Mouse (Mus musculus): Measurements from ENCODE around the gene Trim63.
A peak's percentile ranks its signal among the peaks of the same experiment; 100 is the strongest.
"Not testable (repeated sequence)": the region's sequence is repeated elsewhere in the genome, so short reads cannot be mapped to it uniquely, and the experiment has no call there.

Gene Trim63

DNA sequence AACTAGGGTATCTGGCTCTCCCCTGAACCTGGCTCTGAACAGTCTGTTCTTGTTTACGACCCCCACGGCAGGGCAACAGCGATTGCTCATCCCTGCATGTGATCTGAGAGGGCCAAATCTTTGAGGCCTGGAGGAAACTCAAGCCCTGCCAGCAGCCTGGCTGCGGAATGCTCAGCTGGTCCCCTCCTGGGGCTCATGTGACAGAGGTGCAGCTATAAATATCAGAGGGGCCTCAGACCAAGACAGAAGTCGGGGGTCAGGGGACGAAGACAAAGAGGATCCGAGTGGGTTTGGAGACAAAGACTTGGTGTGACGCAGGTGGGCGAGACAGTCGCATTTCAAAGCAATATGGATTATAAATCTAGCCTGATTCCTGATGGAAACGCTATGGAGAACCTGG lies at the start of gene Trim63:
Trim63 (plus strand) TSS at position 245 of the 400 bp plus-strand sequence.
- no peak for DNase-seq (ENCODE audit: low spot score)

GRCm38 (mm10) chr4:134265860-134266585 lies 48.9 kb upstream of the Trim63 start:
- DNase-seq (ENCODE audit: low spot score), result no peak

DNA sequence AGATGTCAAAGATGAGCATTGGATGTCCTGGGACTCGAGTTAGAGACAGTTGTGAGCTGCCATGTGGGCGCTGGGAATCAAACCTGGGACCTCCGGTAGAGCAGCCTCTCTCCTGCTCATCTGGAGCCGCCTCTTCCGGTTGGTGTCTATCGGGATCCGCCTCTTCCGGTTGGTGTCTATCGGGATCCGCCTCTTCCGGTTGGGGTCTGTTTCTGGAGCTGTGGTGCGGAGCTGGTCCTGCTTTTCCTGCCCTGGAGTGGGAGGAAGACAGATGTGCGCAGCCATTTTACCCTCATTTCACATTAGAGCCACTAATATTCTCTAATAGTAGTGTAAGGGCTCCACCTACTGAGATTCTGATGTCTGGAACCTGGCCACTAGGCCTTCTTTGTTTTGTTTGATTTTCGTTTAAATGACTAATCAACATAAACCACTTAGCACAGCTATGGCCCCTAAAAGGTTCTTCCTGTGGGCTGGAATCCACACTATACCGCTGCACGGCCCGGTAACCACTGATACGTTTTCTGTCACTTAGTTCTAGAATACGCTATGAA lies 46.7 kb upstream of the Trim63 start:
- no peak for DNase-seq (ENCODE audit: low spot score)

GRCm38 (mm10) chr4:134269622-134270021 lies 45.3 kb upstream of the Trim63 start:
- not testable (repeated sequence) for DNase-seq (ENCODE audit: low spot score)

DNA sequence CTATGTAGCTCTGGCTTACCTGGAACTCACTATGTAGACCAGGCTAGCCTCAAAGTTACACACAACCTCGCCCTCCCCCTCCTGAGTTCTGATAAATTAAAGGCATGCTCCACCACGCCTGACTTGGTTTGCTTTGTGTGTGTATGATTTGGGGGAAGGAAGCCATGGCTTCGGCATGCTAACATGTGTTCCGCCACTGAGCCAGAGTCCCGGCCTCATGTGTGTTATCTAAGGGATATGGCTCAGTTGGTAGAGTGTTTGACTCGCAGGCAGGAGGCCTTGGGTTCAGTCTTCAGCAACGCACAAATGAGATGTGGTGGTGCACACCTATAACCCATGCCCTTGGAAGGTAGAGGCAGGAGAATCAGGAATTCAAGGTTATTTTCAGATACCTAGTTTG lies 42.9 kb upstream of the Trim63 start:
- no peak for DNase-seq (ENCODE audit: low spot score)

DNA sequence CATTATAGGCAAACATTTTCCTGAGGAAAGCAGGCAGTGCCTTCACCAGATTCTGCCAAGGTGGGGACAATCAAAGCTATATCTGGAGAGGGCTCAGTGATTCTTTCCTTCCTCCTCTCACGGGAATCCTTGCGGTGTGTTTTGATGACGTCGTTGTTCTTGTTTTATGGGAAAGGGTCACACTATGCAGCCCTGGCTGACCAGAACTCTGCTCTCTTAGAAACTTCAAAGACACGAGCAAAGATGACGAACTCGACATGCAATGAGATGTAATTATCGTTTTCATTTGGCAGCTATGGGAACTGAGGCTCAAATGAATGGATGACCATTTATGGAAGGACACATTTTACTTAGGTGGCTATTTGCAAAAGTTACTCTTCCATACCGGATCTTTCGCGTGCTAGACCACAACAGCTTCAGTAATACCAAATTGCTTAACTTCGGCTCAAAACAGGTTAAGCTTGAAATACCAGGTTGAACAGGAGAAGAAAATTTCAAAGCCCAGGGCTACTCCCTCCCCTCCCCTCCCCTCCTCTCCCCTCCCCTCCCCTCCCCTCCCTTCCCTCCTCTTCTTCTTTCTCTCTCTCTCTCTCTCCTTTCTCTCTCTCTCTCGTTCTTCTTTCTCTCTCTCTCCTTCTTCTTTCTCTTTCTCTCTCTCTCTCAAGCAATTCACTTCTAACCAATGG lies 42.0 kb upstream of the Trim63 start:
- DNase-seq (ENCODE audit: low spot score), result no peak

GRCm38 (mm10) chr4:134273417-134274345 lies 41.2 kb upstream of the Trim63 start:
- no peak for DNase-seq (ENCODE audit: low spot score)

DNA sequence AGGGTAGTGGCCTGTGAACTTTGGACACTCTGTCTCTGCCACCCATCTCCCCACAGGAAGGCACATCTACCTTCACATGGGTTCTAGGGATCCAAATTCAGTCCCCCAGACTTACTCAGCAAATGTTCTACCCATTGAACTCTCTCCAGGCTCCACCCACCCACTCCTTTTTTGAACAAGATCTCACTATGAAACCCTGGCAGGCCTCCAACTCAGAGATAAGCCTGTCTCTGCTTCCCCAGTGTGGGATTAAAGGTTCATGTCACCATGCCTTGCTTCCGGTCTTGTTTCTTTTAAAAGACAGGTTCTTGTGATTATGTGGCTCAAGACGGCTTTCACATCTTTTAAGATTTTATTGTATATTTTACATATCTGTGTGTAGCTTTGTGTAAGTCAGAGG lies 30.0 kb upstream of the Trim63 start:
- DNase-seq (ENCODE audit: low spot score), result no peak

DNA sequence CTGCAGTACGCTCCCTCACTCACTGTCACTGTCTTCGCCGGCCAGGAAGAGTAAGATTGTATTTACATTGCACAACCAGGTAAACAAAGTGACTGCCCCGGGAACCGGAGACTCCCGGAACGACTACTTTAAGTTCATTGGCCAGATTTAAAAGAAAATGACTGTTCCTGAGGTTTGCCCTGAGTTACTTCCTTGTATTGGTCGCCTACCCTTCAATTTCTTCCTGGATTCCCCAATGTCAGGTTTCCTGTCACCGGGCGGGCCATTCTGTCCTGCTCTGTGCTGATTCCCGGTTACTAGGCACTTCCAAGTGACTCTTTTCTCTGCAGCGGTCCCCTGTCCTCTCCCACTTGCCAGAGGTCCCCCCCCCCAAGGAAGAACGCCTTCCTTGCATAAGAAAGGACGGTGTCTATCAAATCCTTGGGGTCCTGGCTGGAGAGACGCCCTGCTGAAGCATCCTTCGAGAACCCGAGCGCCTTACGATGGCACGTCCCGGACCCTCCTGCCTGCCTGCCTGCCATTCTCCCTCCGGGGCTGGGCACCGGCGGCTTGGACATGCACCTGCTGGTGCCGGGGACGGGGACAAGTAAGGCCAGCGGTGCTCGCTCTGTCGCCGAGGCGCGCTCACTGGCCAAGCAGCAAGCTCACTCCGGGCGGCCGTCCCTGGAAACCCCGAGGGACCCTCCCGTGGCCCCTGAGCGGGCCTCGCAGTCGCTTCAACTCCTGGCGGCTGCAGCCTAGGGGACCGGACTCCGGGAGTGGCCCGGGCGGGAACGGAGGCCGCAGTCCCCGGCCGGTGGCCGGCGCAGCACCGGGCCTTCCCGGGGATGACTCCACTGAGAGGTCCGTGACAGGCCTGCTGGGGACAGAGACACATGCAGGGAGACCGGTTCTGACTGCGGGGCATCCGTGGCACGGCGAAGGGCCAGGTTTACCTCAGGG lies 28.4 kb upstream of the Trim63 start:
- no peak for DNase-seq (ENCODE audit: low spot score)

GRCm38 (mm10) chr4:134287168-134287564 lies 27.8 kb upstream of the Trim63 start:
- peak; percentile 93 for DNase-seq (ENCODE audit: low spot score)

- DNase-seq (ENCODE audit: low spot score), result peak; percentile 62
Observed at GRCm38 (mm10) chr4:134287575-134288025, 27.3 kb upstream of the Trim63 start, which contains the start of gene Pdik1l. Pdik1l (minus strand) TSS chr4:134287895.

- no peak for DNase-seq (ENCODE audit: low spot score)
Observed at GRCm38 (mm10) chr4:134288397-134289256, 26.3 kb upstream of the Trim63 start.

- DNase-seq (ENCODE audit: low spot score), result no peak
Observed at GRCm38 (mm10) chr4:134292067-134292466, 22.9 kb upstream of the Trim63 start.

GRCm38 (mm10) chr4:134293061-134293691 lies 21.7 kb upstream of the Trim63 start:
- DNase-seq (ENCODE audit: low spot score), result no peak

- DNase-seq (ENCODE audit: low spot score), result no peak
Observed at GRCm38 (mm10) chr4:134293692-134294163, 21.2 kb upstream of the Trim63 start.

DNA sequence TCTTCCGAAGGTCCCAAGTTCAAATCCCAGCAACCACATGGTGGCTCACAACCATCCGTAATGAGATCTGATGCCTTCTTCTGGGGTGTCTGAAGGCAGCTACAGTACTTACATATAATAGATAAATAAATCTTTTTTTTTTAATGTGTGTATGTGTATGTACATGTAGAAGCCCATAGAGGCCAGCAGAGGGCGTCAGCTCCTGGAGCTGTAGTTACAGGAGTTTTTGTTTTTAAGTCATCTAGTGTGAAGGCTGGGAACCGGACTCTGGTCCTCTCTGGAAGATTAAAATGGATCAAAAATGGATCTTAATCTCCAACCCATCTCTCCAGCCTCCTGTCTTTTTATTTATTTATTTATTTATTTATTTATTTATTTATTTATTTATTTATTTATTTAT lies 18.8 kb upstream of the Trim63 start:
- DNase-seq (ENCODE audit: low spot score), result not testable (repeated sequence)

- no peak for DNase-seq (ENCODE audit: low spot score)
Observed at GRCm38 (mm10) chr4:134296523-134296922, 18.4 kb upstream of the Trim63 start.

GRCm38 (mm10) chr4:134297369-134297768 lies 17.6 kb upstream of the Trim63 start:
- DNase-seq (ENCODE audit: low spot score), result no peak
